Mouse (Mus musculus) frontal cortex, postnatal 36 days (tissue): Measurements from ENCODE around the gene Fam208a.

Experiments
- DNase-seq, 2 experiments: peaks; one replicate each; pipeline ENCODE4 v3.0.0; 2022; ENCODE audit warnings: low spot score in 2 of 2

The Fam208a gene

DNA sequence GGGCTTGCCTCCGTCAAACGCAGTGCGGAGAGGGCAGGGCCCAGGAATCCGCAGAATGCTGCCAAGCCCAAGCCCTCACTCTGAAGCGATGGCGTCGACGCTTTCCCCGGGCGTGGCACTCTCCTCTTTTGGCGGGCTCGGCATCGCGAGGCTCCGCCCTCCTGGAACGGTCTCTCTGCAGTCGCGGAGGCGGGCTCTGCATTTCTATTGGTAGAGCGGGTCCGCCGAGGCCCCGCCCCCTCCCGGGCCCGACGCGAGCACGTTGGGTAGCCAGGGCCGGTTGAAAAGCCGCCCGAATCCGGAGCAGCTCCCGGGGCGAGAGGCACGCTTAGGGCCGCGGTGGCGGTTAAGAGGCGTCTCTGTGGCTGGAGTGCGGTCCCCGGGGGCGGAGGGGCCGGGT is at the start of gene Fam208a:
Gene Fam208a, plus strand, starts transcription at position 262 of the 400 bp plus-strand sequence.
- peak; percentile 90 to 92 for DNase-seq

- no peak for DNase-seq
Measured at GRCm38 (mm10) chr14:27379404-27379803, 49.2 kb upstream of the Fam208a start.

GRCm38 (mm10) chr14:27381459-27381858 is 47.2 kb upstream of the Fam208a start:
- DNase-seq, result no peak

GRCm38 (mm10) chr14:27383321-27383830 is 45.3 kb upstream of the Fam208a start:
- DNase-seq, result no peak

GRCm38 (mm10) chr14:27384143-27384542 is 44.5 kb upstream of the Fam208a start:
- no peak for DNase-seq

DNA sequence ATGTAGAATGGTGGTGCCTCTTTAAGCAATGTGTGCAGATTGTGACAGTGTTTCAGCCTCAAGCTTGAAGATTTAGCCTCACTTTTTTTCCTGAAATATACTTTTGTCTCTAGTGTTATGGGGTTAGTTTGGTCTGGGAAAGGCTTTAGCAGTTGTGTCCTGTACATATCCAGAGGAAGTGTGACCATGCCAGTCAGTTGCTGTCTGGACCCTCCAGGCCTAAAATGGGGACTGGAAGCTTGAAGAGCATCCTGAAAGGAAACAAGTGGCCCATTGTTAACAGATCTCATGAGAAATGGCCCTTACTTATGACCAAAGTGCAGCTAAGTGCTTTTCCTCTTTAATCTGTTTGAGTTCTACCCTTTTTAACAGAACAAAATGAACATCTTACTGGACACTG is 40.0 kb upstream of the Fam208a start:
- DNase-seq, result no peak

DNA sequence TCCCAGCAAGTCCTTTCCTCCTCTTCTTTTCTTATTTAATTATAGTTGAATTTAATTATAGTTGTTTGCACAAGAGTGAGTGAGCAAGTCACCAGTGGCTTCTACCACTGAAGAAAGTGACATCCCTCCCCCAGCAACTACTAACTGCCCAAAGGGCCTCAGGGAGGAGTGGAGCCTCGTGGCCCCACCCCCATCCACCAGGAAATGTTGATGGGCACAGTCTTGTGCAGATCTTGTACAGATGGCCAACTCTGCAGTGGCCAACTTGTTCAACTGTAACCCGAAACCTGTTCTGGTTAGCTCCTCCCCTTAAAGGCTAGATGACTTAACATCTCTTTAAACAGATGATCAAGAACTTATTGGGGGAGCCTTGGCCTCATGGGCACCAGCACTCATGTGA is 38.9 kb upstream of the Fam208a start:
- no peak for DNase-seq

DNA sequence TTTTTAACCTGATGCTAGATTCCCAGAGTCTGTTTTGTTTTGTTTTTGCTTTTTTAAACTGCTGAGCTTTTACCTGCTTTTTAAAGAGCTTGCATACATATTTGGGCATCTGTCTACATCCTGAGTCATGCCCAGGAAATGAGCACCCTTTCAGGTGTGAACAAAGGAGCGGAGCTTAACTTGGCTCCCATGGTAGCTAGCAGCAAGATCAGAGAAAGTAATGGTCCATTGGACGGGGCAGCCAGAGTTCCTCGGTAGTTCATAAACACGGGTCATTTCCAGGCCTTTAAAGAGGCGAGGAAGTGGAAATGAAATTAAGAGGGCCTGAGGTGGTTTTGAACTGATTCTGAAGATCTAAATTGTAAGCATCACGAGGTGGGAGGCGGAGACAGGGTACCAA is 38.0 kb upstream of the Fam208a start:
- no peak for DNase-seq

GRCm38 (mm10) chr14:27391776-27392308 is 36.8 kb upstream of the Fam208a start:
- no peak for DNase-seq

- DNase-seq, result no peak
Measured at GRCm38 (mm10) chr14:27392660-27393059, 36.0 kb upstream of the Fam208a start.

GRCm38 (mm10) chr14:27393806-27394205 is 34.8 kb upstream of the Fam208a start:
- no peak for DNase-seq

GRCm38 (mm10) chr14:27396424-27396823 is 32.2 kb upstream of the Fam208a start:
- DNase-seq, result no peak

GRCm38 (mm10) chr14:27397526-27397925 is 31.1 kb upstream of the Fam208a start:
- DNase-seq, result no peak

DNA sequence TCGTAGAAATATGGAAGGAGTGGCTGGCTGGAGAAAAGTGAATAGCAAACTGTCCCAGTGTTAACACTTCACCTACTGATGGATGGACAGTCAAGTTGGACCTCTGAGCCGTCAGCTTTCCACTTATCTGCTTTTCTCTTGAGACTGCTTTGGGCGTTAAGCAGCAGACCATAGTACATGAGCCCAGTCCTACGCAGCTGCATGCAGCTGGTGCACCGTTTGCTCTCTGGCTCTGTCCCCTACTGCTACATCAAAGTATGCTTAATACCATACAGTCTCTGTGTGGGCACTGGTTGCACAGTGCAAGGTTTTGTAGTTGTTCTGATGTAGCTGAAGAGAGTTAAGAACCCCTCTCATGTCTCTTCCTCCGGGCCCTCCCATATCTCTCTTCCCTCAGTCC is 28.1 kb upstream of the Fam208a start:
- no peak for DNase-seq

DNA sequence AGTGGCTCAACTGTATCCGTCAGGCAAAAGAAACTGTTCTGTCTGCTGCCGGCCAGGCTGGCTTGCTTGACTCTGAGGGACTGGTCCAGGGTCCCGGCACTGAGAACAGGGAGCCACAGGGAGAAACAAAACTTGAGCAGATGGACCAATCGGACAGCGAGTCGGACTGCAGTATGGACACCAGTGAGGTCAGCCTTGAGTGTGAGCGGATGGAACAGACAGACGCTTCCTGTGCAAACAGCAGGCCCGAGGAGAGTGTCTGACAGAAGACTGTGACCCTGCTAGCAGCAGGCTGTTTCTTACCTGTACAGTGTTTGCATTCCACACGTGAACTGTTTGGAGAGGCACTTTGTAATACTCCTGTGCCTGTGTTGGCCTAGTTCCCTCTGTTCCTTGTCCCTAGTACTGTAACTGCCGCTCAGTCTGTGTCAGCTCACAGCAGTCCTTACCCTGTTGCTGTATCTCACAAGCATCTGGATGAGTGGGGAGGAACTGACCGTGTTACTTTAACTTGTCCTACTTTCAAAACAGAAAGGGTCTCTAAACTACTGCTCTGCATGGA is 26.8 kb upstream of the Fam208a start:
- no peak for DNase-seq

GRCm38 (mm10) chr14:27402332-27403250 is 26.0 kb upstream of the Fam208a start:
- no peak for DNase-seq

- no peak for DNase-seq
Measured at GRCm38 (mm10) chr14:27405452-27405851, 23.2 kb upstream of the Fam208a start.

DNA sequence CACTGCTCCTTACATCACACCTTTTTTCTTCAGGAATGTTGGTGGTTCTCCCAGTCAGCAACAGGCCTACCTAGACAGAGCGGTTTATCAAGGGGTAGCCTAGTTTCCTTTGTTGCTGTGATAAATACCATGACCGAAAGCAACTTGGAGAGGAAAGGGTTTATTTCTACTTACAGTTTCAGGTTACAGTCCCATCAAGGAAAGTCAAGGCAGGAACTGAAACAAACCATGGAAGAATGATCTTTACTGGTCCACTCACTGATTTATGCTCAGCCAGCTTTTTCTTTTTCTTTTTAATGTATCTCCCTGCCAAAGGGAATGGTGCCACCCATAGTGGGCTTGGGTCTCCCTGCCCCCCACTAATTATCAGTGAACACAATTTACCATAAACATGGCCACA is 22.7 kb upstream of the Fam208a start:
- no peak for DNase-seq

- no peak for DNase-seq
Measured at GRCm38 (mm10) chr14:27408240-27408639, 20.4 kb upstream of the Fam208a start.

- DNase-seq, result no peak
Measured at GRCm38 (mm10) chr14:27409662-27410061, 19.0 kb upstream of the Fam208a start.

DNA sequence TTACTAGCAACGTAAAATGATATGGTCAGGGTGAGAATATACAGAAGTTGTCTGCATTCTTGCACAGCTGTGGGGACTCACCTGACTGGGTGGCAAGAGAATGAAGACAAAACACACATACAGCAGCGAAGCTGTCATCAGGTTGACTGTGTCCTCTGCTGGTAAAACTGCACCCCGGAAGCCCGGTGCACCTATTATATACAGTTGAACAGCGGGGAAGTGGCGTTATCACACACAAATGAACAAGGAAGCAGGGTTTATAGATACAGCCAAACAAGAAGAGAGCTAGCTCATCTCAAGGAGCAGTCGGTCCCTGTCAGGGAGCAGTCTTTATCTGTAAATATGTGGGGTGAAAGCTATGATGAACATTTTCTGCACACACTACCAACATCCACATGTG is 17.1 kb upstream of the Fam208a start:
- DNase-seq, result no peak

GRCm38 (mm10) chr14:27412699-27413098 is 15.9 kb upstream of the Fam208a start:
- DNase-seq, result no peak

- peak in 1 of 2 experiments; percentile 49 for DNase-seq
Measured at GRCm38 (mm10) chr14:27413961-27414360, 14.7 kb upstream of the Fam208a start.
